Mouse (Mus musculus): Measurements from ENCODE around the gene Selenov.
"Not testable (repeated sequence)": the region's sequence is repeated elsewhere in the genome, so short reads cannot be mapped to it uniquely, and the experiment has no call there.

DNA sequence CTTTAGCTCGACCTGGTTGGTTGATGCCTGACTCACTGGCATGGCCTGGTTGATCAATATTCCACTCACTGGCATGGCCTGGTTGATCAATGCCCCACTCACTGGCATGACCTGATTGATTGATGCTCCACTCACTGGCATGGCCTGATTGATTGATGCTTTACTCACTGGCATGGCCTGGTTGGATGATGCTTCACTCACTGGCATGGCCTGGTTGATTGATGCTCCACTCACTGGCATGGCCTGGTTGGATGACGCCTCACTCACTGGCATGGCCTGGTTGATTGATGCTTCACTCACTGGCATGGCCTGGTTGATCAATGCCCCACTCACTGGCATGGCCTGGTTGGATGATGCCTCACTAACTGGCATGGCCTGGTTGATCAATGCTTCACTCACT is 47.0 kb downstream of the Selenov start:
- TF ChIP-seq CTCF (IDR thresholded peaks at IDR 0.05 in 2 of 3, conservative IDR thresholded peaks at IDR 0.05 in 1 of 3; ENCODE audit: control insufficient read depth in 1 of 3, insufficient read depth in 1 of 3, low read depth in 2 of 3, low read length in 3 of 3, poor library complexity in 1 of 3, severe bottlenecking in 1 of 3); ZC3H11A (IDR thresholded peaks at IDR 0.05; ENCODE audit: low read depth, low read length); POLR2A (IDR thresholded peaks at IDR 0.05; ENCODE audit: control insufficient read depth in 1 of 2, insufficient read depth in 1 of 2, low read depth in 1 of 2, low read length in 2 of 2, poor library complexity in 1 of 2); HCFC1 (IDR thresholded peaks at IDR 0.05; ENCODE audit: low read depth, low read length); MAX (IDR thresholded peaks at IDR 0.05; ENCODE audit: low read length): not testable (repeated sequence)

All from MEL (cell line).